Mouse (Mus musculus): ENCODE results near the gene Cxcl17.

DNA sequence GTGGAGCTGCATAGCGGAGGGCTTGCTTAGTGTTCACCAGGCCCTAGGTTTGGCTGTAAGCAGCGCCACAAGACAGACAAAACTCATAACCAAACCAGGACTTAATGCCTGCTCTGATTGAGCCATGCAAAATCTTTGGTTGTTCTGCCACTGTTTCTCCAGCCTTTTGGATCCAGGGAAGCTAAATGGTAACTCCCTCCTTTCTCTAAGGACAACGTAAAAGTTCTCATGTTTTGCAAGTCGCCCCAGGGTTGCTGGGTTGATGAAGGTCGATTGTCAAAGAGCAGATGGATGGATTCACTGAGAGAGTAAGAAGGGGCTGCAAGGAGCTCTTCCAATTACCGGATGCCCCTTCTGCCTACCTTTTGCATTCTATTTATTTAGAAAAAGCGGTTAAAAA is 17.9 kb downstream of the Cxcl17 start:
- TF ChIP-seq CTCF (IDR thresholded peaks at IDR 0.05; ENCODE audit: extremely low read depth, insufficient read depth, low read length) (no peak), POLR2A (IDR thresholded peaks at IDR 0.05; ENCODE audit: extremely low read depth, insufficient read depth, low read length) (no peak)

Data from cortical plate, adult 2 months (tissue).